ENCODE assay signal across 16 mouse cellular contexts in the genomic region with DNA sequence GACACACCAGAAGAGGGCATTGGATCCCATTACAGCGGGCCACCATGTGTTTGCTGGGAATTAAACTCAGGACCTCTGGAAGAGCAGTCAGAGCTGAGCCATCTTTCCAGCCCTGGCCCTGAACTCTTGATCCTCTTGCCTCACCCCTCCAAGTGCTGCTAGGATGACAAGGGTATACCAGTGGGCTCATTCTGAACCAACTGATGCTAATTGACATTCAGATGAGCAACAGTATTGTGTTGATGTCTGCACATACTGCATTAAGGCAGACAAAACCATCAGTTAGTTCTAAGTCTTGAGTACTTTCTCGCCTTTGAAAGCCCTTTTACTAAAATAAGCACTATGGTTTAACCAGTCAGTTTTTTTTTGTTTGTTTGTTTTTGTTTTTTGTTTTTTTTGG. TPM values are rescaled to one million over a fixed set of nuclear protein-coding genes. Genes with fewer than 3 reads are reported as not detected.
"Had no signal": no experiment of that assay in that cellular context is flagged by ENCODE, and none has a peak within 500 bp of the region (broad histone marks: within the 10 kb centered on the region; RNA-seq: fewer than 3 reads in every experiment).

No protein-coding gene starts in this region.

- DNase-seq: cerebellum, adult 9-11 months; cerebellum, postnatal 10 days; cerebellum, postnatal 14 days; cerebellum, postnatal 25 days; cerebellum, postnatal 36 days; embryo, embryonic 11 days; forebrain, postnatal 0 days; gastrocnemius, adult 2 months; gastrocnemius, postnatal 10 days; gastrocnemius, postnatal 14 days; gastrocnemius, postnatal 25 days; gastrocnemius, postnatal 36 days; heart, adult 11 months; heart, adult 18-20 months; heart, adult 2 months had no signal

RNA-seq across cellular contexts. Expression of a gene that starts 29.3 kb away (rescaled TPM):
- total RNA-seq: granulocyte monocyte progenitor cell, adult 5-6 weeks had no signal
